Mouse (Mus musculus): Measurements from ENCODE around the gene Slc27a5.

The Slc27a5 gene

GRCm38 (mm10) chr7:12998053-12998452 is at the start of gene Slc27a5:
Gene Slc27a5 (minus strand): TSS chr7:12998192.
- DNase-seq = no peak

DNA sequence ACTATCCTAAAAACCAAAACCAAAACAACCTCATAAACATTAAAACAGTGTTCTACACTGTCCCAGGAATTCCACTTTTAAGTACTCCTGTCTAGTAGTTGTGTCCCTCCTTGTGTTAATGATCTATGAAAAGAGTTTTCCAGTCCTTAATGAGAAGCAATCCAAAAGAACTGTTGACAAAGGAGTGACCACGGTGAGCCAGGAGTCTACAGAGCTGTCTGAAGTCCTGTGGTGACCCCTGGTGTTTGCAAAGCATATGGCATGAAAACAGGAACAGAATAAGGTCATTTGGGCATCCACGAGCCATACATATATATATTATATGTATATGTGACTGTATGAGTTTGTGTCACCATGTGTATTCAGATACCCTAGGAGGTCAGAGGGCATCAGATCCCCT is 48.1 kb upstream of the Slc27a5 start:
- peak; percentile 54 for DNase-seq

DNA sequence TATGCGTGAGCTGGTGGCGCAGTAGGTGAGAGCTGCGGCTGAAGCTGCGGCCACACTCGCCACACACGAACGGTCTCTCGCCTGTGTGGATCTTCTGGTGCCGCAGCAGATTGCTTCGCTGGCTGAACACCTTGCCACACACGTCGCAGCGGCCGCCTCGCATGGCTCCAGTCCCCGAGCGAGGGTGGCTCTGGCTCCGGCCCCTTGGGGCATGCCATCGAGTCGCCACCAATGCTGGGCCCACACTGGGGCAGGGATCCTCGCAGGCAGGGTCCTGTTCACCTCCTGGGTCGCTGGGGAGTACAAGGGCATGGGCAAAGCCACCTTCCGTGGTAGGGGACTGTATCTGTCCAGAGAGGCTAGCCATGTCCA is 46.2 kb upstream of the Slc27a5 start:
- no peak for DNase-seq

DNA sequence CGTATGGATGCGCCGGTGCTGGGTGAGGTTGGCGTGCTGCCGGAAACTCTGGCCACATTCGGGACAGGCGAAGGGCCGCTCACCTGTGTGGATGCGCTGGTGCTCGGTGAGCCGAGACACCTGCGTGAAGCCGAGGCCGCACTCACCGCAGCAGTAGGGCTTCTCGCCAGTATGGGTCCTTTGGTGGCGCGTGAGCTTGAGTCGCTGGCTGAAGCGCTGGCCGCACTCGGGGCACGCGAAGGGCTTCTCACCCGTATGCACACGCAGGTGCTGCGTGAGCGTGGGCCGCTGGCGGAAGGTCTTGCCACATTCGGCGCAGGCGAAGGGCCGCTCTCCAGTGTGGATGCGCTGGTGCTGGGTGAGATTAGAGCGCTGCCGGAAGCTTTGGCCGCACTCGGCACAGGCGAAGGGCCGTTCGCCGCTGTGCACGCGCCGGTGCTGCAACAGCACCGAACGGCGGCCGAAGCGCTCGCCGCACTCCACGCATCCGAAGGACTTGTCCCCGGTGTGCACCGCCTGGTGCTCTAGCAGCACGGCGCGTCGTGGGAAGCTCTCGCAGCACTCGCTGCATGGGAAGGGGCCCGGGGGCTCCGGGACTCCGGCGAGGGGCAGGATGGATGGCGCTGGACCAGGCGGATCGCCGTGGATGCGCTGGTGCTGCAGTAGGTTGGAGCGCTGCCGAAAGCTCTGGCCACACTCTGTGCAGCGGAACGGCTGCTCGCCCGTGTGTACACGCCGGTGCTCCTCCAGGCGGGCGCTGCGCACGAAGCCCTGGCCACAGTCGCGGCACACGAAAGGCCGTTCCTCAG is 45.7 kb upstream of the Slc27a5 start:
- DNase-seq = peak; percentile 79

DNA sequence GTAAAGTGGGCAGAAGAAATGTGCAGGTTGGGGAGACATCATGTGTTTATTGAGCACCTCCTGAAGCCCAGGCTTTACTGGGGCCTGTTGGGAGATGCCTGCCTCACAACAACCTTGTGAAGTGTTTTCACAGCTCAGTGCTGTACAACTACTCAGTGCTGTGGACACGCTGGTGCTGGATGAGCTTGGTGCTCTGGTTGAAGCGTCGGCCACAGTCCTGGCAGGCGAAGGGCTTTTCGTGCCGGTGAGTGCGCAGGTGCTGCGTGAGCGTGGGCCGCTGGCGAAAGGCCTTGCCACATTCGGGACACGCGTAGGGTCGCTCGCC is 45.1 kb upstream of the Slc27a5 start:
- no peak for DNase-seq

DNA sequence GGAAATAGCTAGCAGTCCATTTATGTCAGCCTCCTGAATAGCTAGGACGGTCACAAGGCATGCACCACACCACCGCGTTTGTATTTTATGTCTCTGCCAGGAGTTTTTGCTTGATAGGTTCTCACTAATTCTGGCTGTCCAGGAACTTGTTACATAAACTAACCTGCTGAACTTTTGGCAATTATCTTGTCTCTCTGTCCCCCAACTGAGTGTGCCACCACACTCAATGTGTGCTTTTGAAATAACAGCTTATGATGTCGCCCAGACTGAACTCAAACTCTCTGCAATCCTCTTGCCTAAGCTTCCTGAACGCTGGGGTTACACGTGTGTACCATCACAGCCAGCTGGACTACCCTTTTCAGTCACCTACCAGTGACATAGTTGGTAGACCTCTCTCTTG is 44.5 kb upstream of the Slc27a5 start:
- peak; percentile 17 for DNase-seq

GRCm38 (mm10) chr7:13041256-13041655 is 43.3 kb upstream of the Slc27a5 start:
- no peak for DNase-seq

GRCm38 (mm10) chr7:13039181-13039580 is 41.2 kb upstream of the Slc27a5 start:
- DNase-seq = no peak

DNA sequence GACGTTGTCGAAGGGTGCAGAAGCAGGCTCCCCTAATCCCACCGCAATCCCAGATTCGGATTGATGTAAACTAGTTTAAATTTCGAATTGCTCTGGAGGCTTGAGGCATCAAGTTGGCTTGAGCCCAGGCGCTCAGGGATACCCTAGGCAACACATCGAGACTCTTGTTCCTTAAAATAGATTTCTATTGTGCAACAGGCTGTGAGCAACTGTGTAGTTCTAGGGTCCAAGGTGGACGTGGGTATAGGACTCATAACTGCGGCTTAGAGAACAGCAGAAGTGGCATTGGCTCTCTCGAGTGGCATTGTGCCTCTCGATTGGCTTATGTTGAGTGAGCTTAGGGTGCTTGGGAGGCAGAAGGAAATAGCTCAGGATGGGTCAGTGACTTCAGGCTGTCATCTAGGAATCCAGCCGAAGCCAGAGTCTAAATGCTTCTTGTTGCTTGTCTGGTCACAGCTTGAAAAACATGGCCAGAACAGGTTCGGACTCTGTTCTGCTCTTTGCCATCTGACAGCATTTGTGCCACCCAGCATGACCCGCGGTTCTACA is 40.7 kb upstream of the Slc27a5 start:
- DNase-seq = no peak

DNA sequence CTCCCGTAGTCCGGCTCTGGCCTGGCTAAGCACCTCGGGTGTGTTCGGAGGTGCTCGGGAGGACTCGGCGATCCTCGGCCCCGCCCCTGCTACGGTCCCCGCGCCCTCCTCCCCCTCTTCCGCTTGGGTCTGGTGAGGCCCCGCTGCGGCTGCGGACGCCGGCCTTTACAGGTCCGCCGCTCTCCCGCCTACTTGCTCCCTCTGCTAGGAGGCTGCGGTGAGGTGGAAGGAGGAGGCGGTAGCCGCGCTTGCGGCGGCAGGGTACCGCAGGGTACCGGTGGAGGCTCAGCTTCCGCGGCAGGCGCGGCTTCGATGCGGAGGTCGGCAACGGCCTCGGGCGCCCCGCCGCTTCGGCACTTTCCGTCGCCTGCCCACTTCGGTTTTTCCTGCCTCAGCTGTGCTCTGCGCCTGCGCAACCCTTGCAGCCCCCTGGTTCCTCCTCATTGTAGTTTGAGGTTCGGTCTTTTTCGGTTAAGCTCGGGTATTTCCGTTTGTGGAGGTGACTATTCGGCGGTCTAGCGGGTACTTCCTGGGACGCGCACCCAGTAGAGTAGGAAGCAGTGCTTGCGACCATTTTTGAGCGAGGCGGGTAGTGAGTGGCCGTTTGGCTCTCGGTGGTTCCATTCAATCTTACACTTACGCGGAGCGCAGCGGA is 40.0 kb upstream of the Slc27a5 start, which contains the start of gene Ube2m:
TSS of gene Ube2m (minus strand) at position 375 of the 655 bp plus-strand sequence.
- DNase-seq = peak; percentile 98

DNA sequence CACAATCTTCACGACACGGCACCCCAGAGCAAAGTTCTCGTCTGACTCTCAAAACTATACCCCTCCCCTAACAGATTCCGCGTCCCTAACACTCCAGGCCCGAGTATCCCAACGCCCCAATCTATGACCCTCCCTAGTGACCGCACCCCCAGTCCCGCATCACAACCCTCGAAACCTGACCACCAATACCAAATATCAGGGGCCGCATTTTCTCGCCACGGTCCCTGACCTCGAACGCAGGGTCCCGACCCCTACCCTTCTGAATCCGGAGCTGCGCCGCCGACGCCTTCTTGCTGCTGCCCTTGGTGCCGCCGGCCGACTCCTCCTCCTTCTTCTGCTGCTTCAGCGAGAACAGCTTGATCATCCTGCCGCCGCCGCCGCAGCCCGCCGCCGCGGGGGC is 39.4 kb upstream of the Slc27a5 start:
- DNase-seq = no peak

DNA sequence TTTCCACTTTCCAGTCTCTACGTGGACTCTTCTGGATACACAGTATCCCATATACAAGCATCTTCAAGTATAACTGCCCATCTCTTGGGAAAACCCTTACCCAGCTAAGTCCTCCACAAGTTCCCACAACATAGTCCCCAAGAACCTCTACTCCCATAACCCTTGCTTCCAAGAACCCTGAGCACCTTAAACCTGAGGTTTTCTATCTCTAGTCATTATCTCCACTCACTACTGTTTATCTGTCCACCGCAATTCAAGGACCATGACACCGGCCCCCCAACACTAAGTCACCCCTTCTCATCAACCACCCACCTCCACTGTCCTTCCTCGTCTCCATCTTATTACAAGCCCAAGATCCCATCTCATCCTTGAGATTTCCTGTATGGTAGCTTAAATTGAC is 38.8 kb upstream of the Slc27a5 start:
- DNase-seq = no peak

GRCm38 (mm10) chr7:13035211-13035855 is 37.3 kb upstream of the Slc27a5 start:
- peak; percentile 66 for DNase-seq

GRCm38 (mm10) chr7:13034148-13034977 is 36.4 kb upstream of the Slc27a5 start, which contains the start of gene Chmp2a:
Gene Chmp2a (minus strand): TSS chr7:13034807.
- peak; percentile 98 for DNase-seq

GRCm38 (mm10) chr7:13033451-13034147 is 35.6 kb upstream of the Slc27a5 start:
- DNase-seq = peak; percentile 31

GRCm38 (mm10) chr7:13032541-13032940 is 34.5 kb upstream of the Slc27a5 start:
- DNase-seq = peak; percentile 17

DNA sequence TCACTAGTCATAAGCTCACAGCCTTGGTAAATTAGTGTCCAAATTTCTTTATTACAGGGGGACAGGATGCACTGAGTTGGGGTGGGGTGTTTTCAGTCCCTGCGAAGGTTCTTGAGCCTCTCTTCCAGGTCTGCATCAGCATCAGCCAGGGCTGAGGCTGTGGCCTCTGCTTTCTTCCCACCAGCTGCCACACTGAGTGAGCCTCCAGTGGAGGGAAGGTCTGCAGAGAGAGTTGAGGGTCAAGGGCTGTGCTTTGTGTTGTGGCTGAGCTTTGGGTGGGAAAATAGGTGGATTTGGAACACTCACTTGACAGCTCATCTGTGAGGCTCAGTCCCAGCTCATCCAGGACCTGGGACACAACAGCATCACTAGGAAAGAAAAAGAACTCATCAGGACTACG is 34.0 kb upstream of the Slc27a5 start:
- no peak for DNase-seq

DNA sequence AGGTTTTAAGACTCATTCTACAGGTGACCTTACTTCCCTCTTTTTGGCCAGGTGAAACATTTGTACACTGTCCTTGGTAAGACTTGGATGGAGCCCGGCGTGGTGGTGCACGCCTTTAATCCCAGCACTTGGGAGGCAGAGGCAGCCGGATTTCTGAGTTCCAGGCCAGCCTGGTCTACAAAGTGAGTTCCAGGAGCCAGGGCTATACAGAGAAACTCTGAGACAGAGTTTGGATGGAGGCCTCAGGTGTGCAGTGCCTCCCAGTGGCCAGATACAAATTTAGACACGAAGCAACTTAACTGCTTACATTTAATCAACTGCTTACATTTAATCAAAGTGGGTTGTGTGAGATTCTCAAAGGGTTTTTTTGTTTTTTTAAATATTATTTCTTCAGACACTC is 33.1 kb upstream of the Slc27a5 start:
- peak; percentile 16 for DNase-seq

DNA sequence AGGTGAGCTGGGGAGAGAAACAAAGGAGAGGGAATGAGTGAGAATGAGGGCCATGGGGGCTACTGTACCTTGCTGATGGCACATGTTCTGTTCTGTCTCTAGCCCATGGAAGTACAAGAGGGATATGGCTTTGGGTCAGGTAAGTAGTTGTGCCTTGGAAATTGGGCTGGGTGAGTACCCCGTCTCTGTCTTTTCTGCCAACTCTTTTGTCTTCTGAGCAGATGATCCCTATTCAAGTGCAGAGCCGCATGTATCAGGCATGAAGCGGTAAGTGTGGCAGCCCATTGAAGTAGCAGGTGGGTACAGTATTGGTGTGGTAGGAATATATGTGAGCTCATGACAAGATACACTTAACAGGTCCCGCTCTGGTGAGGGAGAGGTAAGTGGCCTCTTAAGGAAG is 31.0 kb upstream of the Slc27a5 start:
- DNase-seq = no peak

- DNase-seq = no peak
These were observed 27.6 kb upstream of the Slc27a5 start for GRCm38 (mm10) chr7:13025511-13026112.

DNA sequence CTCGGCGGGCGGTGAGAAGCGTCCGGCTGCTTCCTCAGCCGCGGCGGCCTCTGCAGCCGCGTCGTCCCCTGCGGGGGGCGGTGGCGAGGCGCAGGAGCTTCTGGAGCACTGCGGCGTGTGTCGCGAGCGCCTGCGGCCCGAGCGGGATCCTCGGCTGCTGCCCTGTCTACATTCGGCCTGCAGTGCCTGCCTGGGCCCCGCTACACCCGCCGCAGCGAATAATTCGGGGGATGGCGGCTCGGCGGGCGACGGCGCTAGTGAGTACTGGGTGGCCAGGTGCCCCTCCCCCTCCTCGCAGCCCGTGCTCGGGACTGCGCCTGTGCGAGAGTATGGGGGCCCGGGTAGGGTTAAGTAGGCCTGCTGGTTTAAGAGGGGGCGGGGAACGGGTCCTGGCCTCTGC is 26.8 kb upstream of the Slc27a5 start:
- peak; percentile 84 for DNase-seq

Data from cerebellum, adult 11 months (tissue).